ENCODE assay signal across 9 mouse cellular contexts in the genomic region with DNA sequence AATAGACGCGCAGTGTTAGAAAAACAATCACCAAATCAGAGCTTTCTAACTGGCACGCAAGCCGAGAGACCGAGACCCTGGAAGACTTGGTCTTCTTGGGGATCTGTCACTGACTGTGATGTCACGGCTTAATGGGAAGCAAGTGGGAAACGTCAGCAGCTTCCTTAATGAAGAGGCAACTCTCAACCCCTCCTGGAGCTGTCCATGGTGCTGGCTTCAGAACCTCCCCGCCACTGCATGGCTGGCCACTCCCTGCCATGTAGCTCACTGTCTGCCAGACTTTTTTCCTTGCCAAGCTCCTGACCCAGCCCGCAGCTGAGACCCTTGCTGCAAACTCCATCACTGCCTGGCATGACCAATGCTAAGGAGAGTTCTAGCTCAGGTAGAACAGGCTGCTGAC.
A peak's percentile ranks its signal among the peaks of the same experiment; 100 is the strongest.
DNase-seq lines count a peak whose midpoint lies in the region; ATAC-seq and TF ChIP-seq lines count a peak whose summit lies in the region.
"Had no signal": no experiment of that assay in that cellular context is flagged by ENCODE, and none has a peak within 500 bp of the region (broad histone marks: within the 10 kb centered on the region; RNA-seq: fewer than 3 reads in every experiment).

No protein-coding gene starts in this region.

- H3K36me3 ChIP-seq in hindbrain, postnatal 0 days (ENCODE audit: insufficient read depth, low read length) = no peaks in the 10 kb centered on the region
- H3K36me3 ChIP-seq in stomach, embryonic 15.5 days = no peaks in the 10 kb centered on the region
- H3K36me3 ChIP-seq: hindbrain, embryonic 15.5 days had no signal

- ATAC-seq in hindbrain, postnatal 0 days = no peak
- ATAC-seq in stomach, embryonic 15.5 days (ENCODE audit: insufficient read depth, low FRiP score, low read depth) = peak; percentile 14; the same call in 1 of the 2 replicates

- WGBS in hindbrain, postnatal 0 days = 34% methylated on average over 9 of the region's 9 CpGs
- 27% methylated on average over 9 of the region's 9 CpGs for WGBS in stomach, embryonic 15.5 days

- H3K27me3 ChIP-seq in hindbrain, postnatal 0 days (ENCODE audit: insufficient read depth, low read length) = peaks cover 5% of the 10 kb centered on the region; the same call in 1 of the 2 replicates
- no peaks in the 10 kb centered on the region for H3K27me3 ChIP-seq in stomach, embryonic 15.5 days (replicated peaks)

- no peak for TF ChIP-seq CTCF in hindbrain, postnatal 0 days (IDR thresholded peaks at IDR 0.05; ENCODE audit: low read depth)
- TF ChIP-seq CTCF in layer of hippocampus, adult 2 months (conservative IDR thresholded peaks at IDR 0.05) = no peak

- no peak overlapping the region for H3K4me2 ChIP-seq in hindbrain, postnatal 0 days (ENCODE audit: low read depth, low read length)
- H3K4me2 ChIP-seq in stomach, embryonic 15.5 days = no peak overlapping the region
- H3K4me2 ChIP-seq: hindbrain, embryonic 15.5 days had no signal

- no peak overlapping the region for H3K4me3 ChIP-seq in hindbrain, postnatal 0 days (ENCODE audit: low read length)
- H3K4me3 ChIP-seq in stomach, embryonic 15.5 days (replicated peaks) = no peak overlapping the region
- no peak overlapping the region for H3K4me3 ChIP-seq in layer of hippocampus, adult 2 months
- H3K4me3 ChIP-seq: hindbrain, embryonic 15.5 days had no signal

- no peaks in the 10 kb centered on the region for H3K4me1 ChIP-seq in hindbrain, postnatal 0 days (ENCODE audit: insufficient read depth, low read length)
- no peaks in the 10 kb centered on the region for H3K4me1 ChIP-seq in stomach, embryonic 15.5 days

- peak; percentile 63 to 76 for DNase-seq in heart, postnatal 10 days
- no peak for DNase-seq in heart, postnatal 25 days (ENCODE audit: low spot score)
- DNase-seq in urinary bladder, postnatal 25 days (ENCODE audit: low spot score) = peak; percentile 46
- no peak for DNase-seq in urinary bladder, postnatal 10 days (ENCODE audit: low spot score)
- peak; percentile 66 for DNase-seq in hindbrain, postnatal 0 days (ENCODE audit: low spot score)
- no peak for DNase-seq in frontal cortex, postnatal 25 days (ENCODE audit: low spot score in 2 of 2)
- DNase-seq in layer of hippocampus, adult 2 months (ENCODE audit: low spot score in 2 of 2) = no peak

- intact Hi-C loops in heart, postnatal 10 days (cut with DNase I) = no loop called here
- intact Hi-C loops in heart, postnatal 25 days (cut with DNase I) = no loop called here

- H3K9ac ChIP-seq in hindbrain, postnatal 0 days (replicated peaks; ENCODE audit: low read length) = no peak overlapping the region
- no peak overlapping the region for H3K9ac ChIP-seq in stomach, embryonic 15.5 days
- H3K9ac ChIP-seq: hindbrain, embryonic 15.5 days had no signal

- H3K9me3 ChIP-seq in hindbrain, postnatal 0 days (ENCODE audit: low read length) = no peaks in the 10 kb centered on the region
- H3K9me3 ChIP-seq in stomach, embryonic 15.5 days = no peaks in the 10 kb centered on the region
- H3K9me3 ChIP-seq: hindbrain, embryonic 15.5 days had no signal

- H3K27ac ChIP-seq in hindbrain, postnatal 0 days = no peak overlapping the region
- H3K27ac ChIP-seq in stomach, embryonic 15.5 days = no peak overlapping the region
- H3K27ac ChIP-seq in layer of hippocampus, adult 2 months = no peak overlapping the region
- H3K27ac ChIP-seq: hindbrain, embryonic 15.5 days had no signal

Comparison
In these comparisons a context has a peak if more than half of its experiments do, and no peak if none do; other contexts are left out.
1. DNase-seq: peak in heart, postnatal 10 days (2 of 2), urinary bladder, postnatal 25 days (single experiment) and hindbrain, postnatal 0 days (single experiment); none in heart, postnatal 25 days (single experiment), urinary bladder, postnatal 10 days (single experiment), frontal cortex, postnatal 25 days (0 of 2) and layer of hippocampus, adult 2 months (0 of 2).